Comparison of ENCODE assay signal across 8 mouse cellular contexts in the genomic region with DNA sequence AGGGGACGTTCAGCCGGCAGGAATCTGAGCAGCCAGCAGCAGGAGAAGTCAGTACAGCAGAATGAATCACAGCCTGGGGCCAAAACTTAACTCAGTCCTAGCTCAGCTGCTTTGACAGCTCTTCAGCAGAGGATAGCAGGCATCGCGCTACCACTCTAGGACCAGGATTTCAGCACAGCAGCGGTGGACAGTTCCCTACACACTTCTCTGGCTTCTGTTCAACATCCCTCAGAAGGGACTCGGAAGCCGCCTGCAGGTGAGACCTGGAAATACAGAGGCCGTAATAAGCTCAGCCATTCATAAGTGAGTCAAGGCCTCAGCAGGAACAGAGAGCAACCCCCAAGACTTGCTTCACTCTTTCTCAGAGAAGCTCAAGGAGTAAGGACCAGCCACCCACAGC.
DNase-seq lines count a peak whose midpoint lies in the region; ATAC-seq and TF ChIP-seq lines count a peak whose summit lies in the region.

No protein-coding gene starts in this region.

- no peaks in the 10 kb centered on the region for H3K36me3 ChIP-seq in kidney, adult 2 months (ENCODE audit: control insufficient read depth, insufficient read depth, low read length)
- H3K36me3 ChIP-seq in limb, embryonic 14.5 days (ENCODE audit: control insufficient read depth, insufficient read depth, low read length), result no peaks in the 10 kb centered on the region

- DNase-seq in layer of hippocampus, adult 11-12 months (ENCODE audit: low spot score), result peak; percentile 51
- no peak for DNase-seq in layer of hippocampus, adult 9-10 months (ENCODE audit: low spot score)
- peak; percentile 63 to 73 for DNase-seq in cerebellum, adult 18-20 months
- DNase-seq in frontal cortex, postnatal 36 days (ENCODE audit: low spot score in 2 of 2), result peak; percentile 35 to 65
- peak; percentile 80 for DNase-seq in kidney, adult 2 months
- DNase-seq in limb, embryonic 14.5 days (ENCODE audit: low spot score), result peak; percentile 93
- peak; percentile 60 for DNase-seq in ovary, postnatal 10 days (ENCODE audit: low spot score)
- DNase-seq in thymus, postnatal 14 days, result peak; percentile 83

- no peak for TF ChIP-seq POLR2A in kidney, adult 2 months (IDR thresholded peaks at IDR 0.05; ENCODE audit: low read depth, low read length)
- TF ChIP-seq POLR2A in limb, embryonic 14.5 days (IDR thresholded peaks at IDR 0.05; ENCODE audit: borderline replicate concordance, extremely low read depth, insufficient read depth, insufficient read length), result no peak

- no peak for ATAC-seq in limb, embryonic 14.5 days (ENCODE audit: low FRiP score, low read depth)

- no peak overlapping the region for H3K27ac ChIP-seq in kidney, adult 2 months (ENCODE audit: insufficient read depth, low read depth, low read length)
- H3K27ac ChIP-seq in limb, embryonic 14.5 days (replicated peaks; ENCODE audit: low read depth, low read length), result no peak overlapping the region

- WGBS in kidney, adult 2 months, result 6% methylated on average over 8 of the region's 8 CpGs
- 9% methylated on average over 8 of the region's 8 CpGs for WGBS in limb, embryonic 14.5 days

- no peak overlapping the region for H3K9ac ChIP-seq in limb, embryonic 14.5 days (ENCODE audit: low read depth, low read length, severe bottlenecking)

- H3K4me2 ChIP-seq in limb, embryonic 14.5 days (replicated peaks; ENCODE audit: low read depth, low read length, severe bottlenecking), result no peak overlapping the region

- peak; percentile 82 for TF ChIP-seq CTCF in kidney, adult 2 months (conservative IDR thresholded peaks at IDR 0.05; ENCODE audit: insufficient read depth, insufficient read length, low read depth, low read length)

- no peaks in the 10 kb centered on the region for H3K4me1 ChIP-seq in kidney, adult 2 months (ENCODE audit: control insufficient read depth, insufficient read depth, low read length)
- H3K4me1 ChIP-seq in limb, embryonic 14.5 days (ENCODE audit: control insufficient read depth, insufficient read depth, low read length), result no peaks in the 10 kb centered on the region

- H3K27me3 ChIP-seq in kidney, adult 2 months (replicated peaks; ENCODE audit: control insufficient read depth, insufficient read depth, low read length), result no peaks in the 10 kb centered on the region
- no peaks in the 10 kb centered on the region for H3K27me3 ChIP-seq in limb, embryonic 14.5 days (ENCODE audit: control insufficient read depth, insufficient read depth, low read length)

- H3K4me3 ChIP-seq in kidney, adult 2 months (ENCODE audit: insufficient read depth, low read depth, low read length), result no peak overlapping the region
- H3K4me3 ChIP-seq in limb, embryonic 14.5 days (replicated peaks; ENCODE audit: low read length), result no peak overlapping the region

- no peaks in the 10 kb centered on the region for H3K9me3 ChIP-seq in limb, embryonic 14.5 days (ENCODE audit: control insufficient read depth, low read length)
